Mouse (Mus musculus): ENCODE measurements around the gene Rbm39. TPM values are rescaled to one million over a fixed set of nuclear protein-coding genes. Genes with fewer than 3 reads are reported as not detected.

The Rbm39 gene
- polyA plus RNA-seq, 1 experiment from 2014 or later = 406 TPM

DNA sequence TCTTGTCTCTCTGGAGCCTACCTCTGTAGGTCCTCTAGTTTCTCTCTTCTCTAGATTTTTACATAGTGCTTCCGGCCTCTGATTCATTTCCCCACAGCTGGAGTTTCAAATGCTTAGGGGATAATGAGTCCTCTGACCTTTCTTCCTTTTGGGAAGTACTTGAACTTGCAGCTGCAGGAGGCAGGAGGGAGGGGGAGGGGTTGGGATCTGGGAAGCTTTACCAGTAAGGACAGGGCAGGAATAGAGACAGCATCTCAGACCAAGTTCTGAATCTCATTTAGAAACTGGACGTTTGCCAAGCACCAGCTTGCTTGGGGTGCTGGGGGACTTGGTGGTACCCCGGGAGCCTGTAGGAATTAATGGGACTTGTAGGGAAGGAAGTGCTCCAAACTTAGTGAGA, 19.9 kb upstream of the Rbm39 start:
- no peak for ATAC-seq
- WGBS = 35% methylated on average over 3 of the region's 3 CpGs
- Histone ChIP-seq H3K4me1 (ENCODE audit: control insufficient read depth, insufficient read depth, low read length) (peaks cover 43% of the 10 kb centered on the region), H3K27me3 (ENCODE audit: control insufficient read depth, insufficient read depth, low read depth, low read length) (no peaks in the 10 kb centered on the region), H3K27ac (ENCODE audit: low read length) (no peak overlapping the region), H3K9me3 (replicated peaks; ENCODE audit: control insufficient read depth, low read length, poor library complexity, severe bottlenecking) (no peaks in the 10 kb centered on the region), H3K36me3 (ENCODE audit: control insufficient read depth, insufficient read depth, low read length) (0 out of 2 replicates have a peak, but pooled peaks cover 3% of the 10 kb centered on the region), H3K4me3 (ENCODE audit: low read depth, low read length) (no peak overlapping the region), H3K9ac (ENCODE audit: low read depth, low read length) (no peak overlapping the region), H3K4me2 (ENCODE audit: low read length) (no peak overlapping the region)

- WGBS = 3% methylated on average over 17 of the region's 17 CpGs
- ATAC-seq = no peak
These were observed 17.3 kb upstream of the Rbm39 start for GRCm38 (mm10) chr2:156197129-156197911.

DNA sequence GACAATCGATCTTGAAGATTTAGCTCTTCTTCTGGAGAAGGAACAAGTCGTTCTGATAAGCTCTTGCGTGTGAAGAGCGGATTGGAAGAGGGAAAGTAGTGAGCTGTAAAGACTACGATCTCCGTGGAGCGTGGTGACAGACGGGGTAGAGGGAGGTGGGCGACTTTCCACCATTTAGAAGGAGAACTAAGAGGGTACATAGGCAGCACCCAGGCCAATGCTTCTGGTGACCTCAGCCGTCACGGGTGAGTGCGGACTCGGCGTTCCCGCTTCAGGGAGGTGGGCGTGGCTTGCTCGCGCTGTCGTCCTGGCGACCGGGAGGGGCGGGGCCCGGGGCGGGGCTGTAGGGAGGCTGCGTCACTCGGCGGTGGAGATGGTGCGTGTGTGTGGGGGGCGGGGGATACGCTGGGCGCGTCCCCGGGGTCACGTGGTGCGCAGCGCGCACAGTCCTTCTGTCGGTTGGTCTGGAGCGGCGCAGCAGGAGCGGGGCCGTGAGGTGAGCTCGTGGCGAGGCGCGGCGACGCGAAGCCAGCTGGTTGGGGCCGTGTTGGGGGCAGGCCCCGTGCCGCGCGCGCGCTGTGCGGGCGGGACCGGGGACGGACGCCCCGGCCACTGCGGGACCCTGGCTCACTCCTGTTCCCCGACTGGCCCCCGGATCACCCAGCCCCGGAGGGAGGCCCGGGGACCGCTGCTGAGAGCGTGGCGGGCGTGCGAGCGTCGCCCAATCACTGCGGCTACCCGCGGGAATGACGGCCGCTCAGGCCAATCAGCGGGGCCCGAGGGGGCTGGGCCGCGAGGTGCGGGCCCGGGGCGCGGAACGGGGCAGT, 16.5 kb upstream of the Rbm39 start, which contains the start of gene Phf20:
TSS of gene Phf20 (plus strand) at position 165 of the 827 bp plus-strand sequence.
- ATAC-seq = peak; percentile 97
- Histone ChIP-seq H3K9me3 (replicated peaks; ENCODE audit: control insufficient read depth, low read length, poor library complexity, severe bottlenecking) (no peaks in the 10 kb centered on the region), H3K27ac (ENCODE audit: low read length) (peak within 1 kb of the TSS; percentile 97), H3K36me3 (ENCODE audit: control insufficient read depth, insufficient read depth, low read length) (no peaks in the 10 kb centered on the region), H3K9ac (ENCODE audit: low read depth, low read length) (peak within 1 kb of the TSS; percentile 91), H3K4me2 (ENCODE audit: low read length) (peak within 1 kb of the TSS; percentile 76), H3K4me1 (ENCODE audit: control insufficient read depth, insufficient read depth, low read length) (peaks cover 33% of the 10 kb centered on the region), H3K27me3 (ENCODE audit: control insufficient read depth, insufficient read depth, low read depth, low read length) (no peaks in the 10 kb centered on the region), H3K4me3 (ENCODE audit: low read depth, low read length) (peak within 1 kb of the TSS; percentile 76)
- WGBS = under 1% methylated on average over 69 of the region's 88 CpGs

More at GRCm38 (mm10) chr2:156197129-156197911, 17.3 kb upstream of the Rbm39 start:
- H3K9me3 ChIP-seq (replicated peaks; ENCODE audit: control insufficient read depth, low read length, poor library complexity, severe bottlenecking) = no peaks in the 10 kb centered on the region
- peak overlapping the region; percentile 91 for H3K9ac ChIP-seq (ENCODE audit: low read depth, low read length)
- peak overlapping the region; percentile 97 for H3K27ac ChIP-seq (ENCODE audit: low read length)
- no peaks in the 10 kb centered on the region for H3K36me3 ChIP-seq (ENCODE audit: control insufficient read depth, insufficient read depth, low read length)
- H3K4me1 ChIP-seq (ENCODE audit: control insufficient read depth, insufficient read depth, low read length) = peaks cover 33% of the 10 kb centered on the region
- peak overlapping the region; percentile 76 for H3K4me2 ChIP-seq (ENCODE audit: low read length)
- no peaks in the 10 kb centered on the region for H3K27me3 ChIP-seq (ENCODE audit: control insufficient read depth, insufficient read depth, low read depth, low read length)
- peak overlapping the region; percentile 76 for H3K4me3 ChIP-seq (ENCODE audit: low read depth, low read length)

- Histone ChIP-seq H3K4me1 (ENCODE audit: control insufficient read depth, insufficient read depth, low read length) (peaks cover 25% of the 10 kb centered on the region), H3K9ac (ENCODE audit: low read depth, low read length) (no peak overlapping the region), H3K27ac (ENCODE audit: low read length) (no peak overlapping the region), H3K9me3 (replicated peaks; ENCODE audit: control insufficient read depth, low read length, poor library complexity, severe bottlenecking) (no peaks in the 10 kb centered on the region), H3K4me2 (ENCODE audit: low read length) (no peak overlapping the region), H3K36me3 (ENCODE audit: control insufficient read depth, insufficient read depth, low read length) (no peaks in the 10 kb centered on the region), H3K27me3 (ENCODE audit: control insufficient read depth, insufficient read depth, low read depth, low read length) (no peaks in the 10 kb centered on the region), H3K4me3 (ENCODE audit: low read depth, low read length) (no peak overlapping the region)
- no peak for ATAC-seq
These were observed 14.5 kb upstream of the Rbm39 start for GRCm38 (mm10) chr2:156194571-156194970.

DNA sequence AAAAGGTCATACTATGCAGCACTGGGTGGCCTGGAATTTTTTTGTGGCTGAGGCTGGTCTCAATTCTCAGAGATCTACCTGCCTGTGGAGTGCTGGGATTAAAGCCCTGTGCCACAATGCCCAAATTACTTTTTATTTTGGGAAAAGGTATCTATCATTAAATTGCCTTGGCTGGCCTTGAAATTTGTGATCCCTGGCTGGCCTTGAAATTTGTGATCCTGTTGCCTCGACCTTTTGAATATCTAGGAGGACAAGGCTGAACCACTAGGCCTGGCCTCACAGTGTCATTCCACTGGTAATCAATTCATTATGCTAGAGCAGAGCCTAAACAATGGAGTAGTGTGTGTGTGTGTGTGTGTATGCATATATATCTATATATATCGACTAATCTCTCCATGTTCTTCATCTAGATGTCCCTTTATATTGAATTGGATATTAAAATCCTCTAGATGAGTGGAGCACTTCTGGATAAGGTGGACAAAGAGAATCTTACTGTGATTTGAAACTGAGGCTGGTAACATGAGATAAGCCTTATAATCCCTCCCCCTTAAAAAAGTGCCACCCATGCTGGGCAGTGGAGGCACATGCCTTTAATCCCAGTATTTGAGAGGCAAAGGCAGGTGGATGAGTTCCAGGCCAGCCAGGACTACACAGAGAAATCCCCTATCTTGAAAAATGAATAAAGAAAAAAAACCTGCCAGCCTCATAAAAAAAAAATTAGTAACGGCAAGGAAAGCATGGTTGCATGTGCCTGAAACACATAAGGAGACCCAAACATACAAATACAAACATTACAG, 13.2 kb upstream of the Rbm39 start:
- Histone ChIP-seq H3K27ac (ENCODE audit: low read length) (no peak overlapping the region), H3K4me1 (ENCODE audit: control insufficient read depth, insufficient read depth, low read length) (peaks cover 14% of the 10 kb centered on the region), H3K4me3 (ENCODE audit: low read depth, low read length) (no peak overlapping the region), H3K4me2 (ENCODE audit: low read length) (no peak overlapping the region), H3K9ac (ENCODE audit: low read depth, low read length) (no peak overlapping the region), H3K36me3 (ENCODE audit: control insufficient read depth, insufficient read depth, low read length) (no peaks in the 10 kb centered on the region), H3K27me3 (ENCODE audit: control insufficient read depth, insufficient read depth, low read depth, low read length) (no peaks in the 10 kb centered on the region), H3K9me3 (replicated peaks; ENCODE audit: control insufficient read depth, low read length, poor library complexity, severe bottlenecking) (no peaks in the 10 kb centered on the region)
- ATAC-seq = no peak
- 75% methylated on average over 3 of the region's 3 CpGs for WGBS

DNA sequence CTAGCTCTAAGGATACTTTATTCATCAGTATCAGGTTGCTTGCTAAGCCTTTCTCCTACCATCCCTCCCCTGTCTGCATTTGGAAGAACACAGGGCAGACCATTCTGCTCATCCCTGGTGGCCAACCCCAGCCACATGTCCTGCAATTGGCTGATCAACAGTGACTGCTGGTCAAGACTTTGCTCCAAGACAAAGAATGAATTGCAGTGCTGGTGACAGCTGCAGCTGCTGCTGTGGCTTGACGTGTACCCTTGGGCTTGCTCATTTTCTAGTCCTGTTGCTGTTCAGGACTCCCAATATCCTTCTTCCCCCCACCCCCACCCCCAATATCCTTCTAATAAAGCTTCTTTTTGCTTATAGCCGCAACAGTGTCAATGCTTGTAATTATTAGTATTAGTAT, 12.0 kb upstream of the Rbm39 start:
- Histone ChIP-seq H3K4me3 (ENCODE audit: low read depth, low read length) (no peak overlapping the region), H3K27ac (ENCODE audit: low read length) (no peak overlapping the region), H3K36me3 (ENCODE audit: control insufficient read depth, insufficient read depth, low read length) (no peaks in the 10 kb centered on the region), H3K9ac (ENCODE audit: low read depth, low read length) (no peak overlapping the region), H3K9me3 (replicated peaks; ENCODE audit: control insufficient read depth, low read length, poor library complexity, severe bottlenecking) (no peaks in the 10 kb centered on the region), H3K4me2 (ENCODE audit: low read length) (no peak overlapping the region), H3K4me1 (ENCODE audit: control insufficient read depth, insufficient read depth, low read length) (peaks cover 5% of the 10 kb centered on the region; the same call in 1 of the 2 replicates), H3K27me3 (ENCODE audit: control insufficient read depth, insufficient read depth, low read depth, low read length) (no peaks in the 10 kb centered on the region)
- 84% methylated on average over 2 of the region's 2 CpGs for WGBS
- no peak for ATAC-seq

DNA sequence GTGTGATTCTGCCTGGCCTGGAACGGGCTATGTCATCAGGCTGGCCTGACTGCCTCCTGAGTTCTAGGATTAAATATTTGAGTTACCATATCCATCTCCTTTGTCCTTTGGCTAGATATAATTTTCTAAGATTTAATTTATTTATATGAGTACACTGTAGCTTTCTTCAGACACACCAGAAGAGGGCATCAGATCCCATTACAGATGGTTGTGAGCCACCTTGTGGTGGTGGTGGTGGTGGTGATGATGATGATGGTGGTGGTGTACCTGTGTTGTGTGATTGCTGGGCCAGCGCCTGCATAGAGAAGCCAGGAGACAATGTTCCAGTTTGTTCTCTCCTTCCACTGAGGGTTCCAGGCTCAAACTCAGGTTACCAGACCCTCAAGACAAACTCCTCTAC, 11.5 kb upstream of the Rbm39 start:
- no peaks in the 10 kb centered on the region for H3K9me3 ChIP-seq (replicated peaks; ENCODE audit: control insufficient read depth, low read length, poor library complexity, severe bottlenecking)
- H3K27me3 ChIP-seq (ENCODE audit: control insufficient read depth, insufficient read depth, low read depth, low read length) = no peaks in the 10 kb centered on the region
- H3K36me3 ChIP-seq (ENCODE audit: control insufficient read depth, insufficient read depth, low read length) = no peaks in the 10 kb centered on the region
- ATAC-seq = no peak
- peaks cover 5% of the 10 kb centered on the region; the same call in 1 of the 2 replicates for H3K4me1 ChIP-seq (ENCODE audit: control insufficient read depth, insufficient read depth, low read length)
- WGBS = 97% methylated on average over 2 of the region's 2 CpGs
- H3K27ac ChIP-seq (ENCODE audit: low read length) = no peak overlapping the region
- H3K4me2 ChIP-seq (ENCODE audit: low read length) = no peak overlapping the region
- no peak overlapping the region for H3K9ac ChIP-seq (ENCODE audit: low read depth, low read length)
- no peak overlapping the region for H3K4me3 ChIP-seq (ENCODE audit: low read depth, low read length)

DNA sequence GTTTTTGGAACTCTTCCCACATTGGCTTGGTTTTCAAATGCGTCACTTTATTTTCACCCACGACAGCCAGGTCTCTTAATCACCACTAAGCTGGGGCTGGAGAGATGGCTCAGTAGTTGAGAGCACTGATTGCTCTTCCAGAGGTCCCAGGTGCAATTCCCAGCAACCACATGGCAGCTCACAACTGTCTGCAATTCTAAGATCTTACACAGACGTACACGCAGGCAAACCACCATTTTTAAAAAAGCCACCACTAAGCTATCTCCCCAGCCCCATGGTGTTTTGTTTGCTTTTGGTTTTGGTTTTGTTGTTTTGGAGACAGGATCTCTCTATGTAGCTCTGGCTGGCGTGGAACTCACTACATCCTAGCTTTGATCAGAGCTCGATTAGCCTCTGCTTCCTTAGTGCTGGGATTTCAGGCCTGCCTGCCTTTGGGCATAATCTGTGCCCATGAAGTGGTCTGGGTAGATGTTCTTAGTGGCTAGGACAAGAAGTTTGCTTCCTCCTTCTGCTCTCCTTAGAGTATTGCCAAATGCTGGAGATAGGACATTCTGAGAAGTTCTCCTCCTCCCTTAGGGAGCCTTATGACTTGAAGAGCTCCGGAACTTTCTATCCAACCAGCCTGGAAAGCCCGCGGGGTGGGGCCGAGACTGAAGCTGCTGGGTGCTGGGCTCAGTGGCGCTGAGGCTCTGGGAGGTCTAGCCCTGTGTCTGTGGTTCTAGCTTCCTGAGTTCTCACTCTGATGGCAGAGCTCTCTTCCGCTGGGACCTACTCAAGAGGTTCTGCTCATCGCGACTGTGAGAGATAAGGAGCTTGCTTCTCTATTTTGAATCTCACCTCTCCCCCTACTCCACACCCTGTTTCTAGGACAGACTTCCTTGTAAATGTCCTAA, 10.2 kb upstream of the Rbm39 start:
- Histone ChIP-seq H3K9ac (ENCODE audit: low read depth, low read length) (no peak overlapping the region), H3K27me3 (ENCODE audit: control insufficient read depth, insufficient read depth, low read depth, low read length) (no peaks in the 10 kb centered on the region), H3K36me3 (ENCODE audit: control insufficient read depth, insufficient read depth, low read length) (no peaks in the 10 kb centered on the region), H3K27ac (ENCODE audit: low read length) (no peak overlapping the region), H3K4me3 (ENCODE audit: low read depth, low read length) (no peak overlapping the region), H3K9me3 (replicated peaks; ENCODE audit: control insufficient read depth, low read length, poor library complexity, severe bottlenecking) (no peaks in the 10 kb centered on the region), H3K4me1 (ENCODE audit: control insufficient read depth, insufficient read depth, low read length) (no peaks in the 10 kb centered on the region), H3K4me2 (ENCODE audit: low read length) (no peak overlapping the region)
- WGBS = 87% methylated on average over 14 of the region's 14 CpGs
- ATAC-seq = no peak
